Mouse (Mus musculus): ENCODE data around the gene Etv3. TPM values are rescaled to one million over a fixed set of nuclear protein-coding genes. Genes with fewer than 3 reads are reported as not detected.

Etv3 gene
- total RNA-seq, 1 experiment = 8.8 TPM

DNA sequence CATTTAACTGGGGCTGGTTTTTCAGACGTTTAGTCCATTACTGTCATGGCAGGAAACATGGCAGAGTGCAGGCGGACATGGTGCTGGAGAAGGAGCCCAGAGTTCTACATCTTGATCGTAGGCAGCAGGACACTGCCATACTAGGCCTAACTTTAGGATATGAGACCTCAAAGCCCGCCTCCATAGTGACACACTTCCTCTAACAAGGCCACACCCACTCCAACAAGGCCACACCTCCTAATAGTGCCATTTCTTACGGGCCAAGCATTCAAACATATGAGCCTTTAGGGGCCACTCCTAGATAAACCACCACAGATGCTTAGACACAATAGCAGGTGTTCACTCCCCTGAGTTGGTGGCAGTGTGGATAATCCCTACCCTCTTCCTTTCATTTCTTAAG, 38.3 kb downstream of the Etv3 start:
- Histone ChIP-seq H3K9ac (ENCODE audit: insufficient read depth, low read depth, low read length, poor library complexity, severe bottlenecking) (no peak overlapping the region), H3K9me3 (ENCODE audit: control insufficient read depth, insufficient read depth, low read depth, low read length) (no peaks in the 10 kb centered on the region), H3K4me1 (ENCODE audit: control insufficient read depth in 2 of 2, insufficient read depth in 2 of 2, low read length in 2 of 2, poor library complexity in 1 of 2) (peaks cover 0 to 6% of the 10 kb centered on the region in 2 experiments; a peak in 1 of 4 replicates), H3K4me3 (ENCODE audit: insufficient read depth in 1 of 2, low read depth in 1 of 2, low read length in 2 of 2, poor library complexity in 1 of 2, severe bottlenecking in 1 of 2) (no peak overlapping the region), H3K27ac (ENCODE audit: insufficient read depth, low read depth, low read length, poor library complexity, severe bottlenecking) (no peak overlapping the region), H3K36me3 (ENCODE audit: control insufficient read depth, insufficient read depth, low read length, poor library complexity, severe bottlenecking) (no peaks in the 10 kb centered on the region)
- no peak for DNase-seq (ENCODE audit: low read depth, low spot score)
- TF ChIP-seq ZC3H11A (IDR thresholded peaks at IDR 0.05; ENCODE audit: borderline replicate concordance, low read depth, low read length) (no peak), MAFK (IDR thresholded peaks at IDR 0.05; ENCODE audit: insufficient read depth, low read depth, low read length) (no peak), CHD2 (IDR thresholded peaks at IDR 0.05; ENCODE audit: low read depth, low read length) (no peak), ZNF384 (IDR thresholded peaks at IDR 0.05; ENCODE audit: low read depth, low read length) (no peak), HCFC1 (IDR thresholded peaks at IDR 0.05; ENCODE audit: borderline replicate concordance, insufficient read depth, low read length) (no peak)
- in situ Hi-C loops (cut with MboI; ENCODE audit: low sequenced_read_pairs in 2 of 2, unreplicated experiment in 2 of 2) = loop anchor here in 1 of 2 experiments (10.0 kb wide), 1 partner anchor 529 kb away; no protein-coding TSS in a partner anchor

DNA sequence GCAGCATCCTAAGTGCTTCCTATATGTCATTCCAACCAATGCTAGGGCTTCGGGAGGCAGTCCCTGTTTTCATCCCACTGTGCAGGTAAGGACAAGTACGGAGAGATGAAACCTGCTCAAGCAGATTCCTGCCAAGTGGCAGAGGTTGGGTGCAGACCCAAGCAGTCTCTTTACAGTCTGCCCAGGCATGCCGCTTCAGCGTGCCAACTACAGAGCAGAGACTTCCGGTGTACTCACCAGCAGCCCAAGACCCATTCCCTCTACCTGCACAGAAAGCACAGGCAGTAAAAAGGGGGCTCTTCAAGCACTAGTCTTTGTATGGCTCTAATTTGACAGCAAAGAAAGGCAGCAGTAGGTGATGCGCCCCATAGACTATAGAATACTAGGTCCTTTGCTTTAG, 40.4 kb downstream of the Etv3 start:
- peak overlapping the region; percentile 29; the same call in 1 of the 2 replicates for H3K27ac ChIP-seq (ENCODE audit: insufficient read depth, low read depth, low read length, poor library complexity, severe bottlenecking)
- peaks cover 0 to 6% of the 10 kb centered on the region in 2 experiments; a peak in 1 of 4 replicates for H3K4me1 ChIP-seq (ENCODE audit: control insufficient read depth in 2 of 2, insufficient read depth in 2 of 2, low read length in 2 of 2, poor library complexity in 1 of 2)
- H3K9me3 ChIP-seq (ENCODE audit: control insufficient read depth, insufficient read depth, low read depth, low read length) = no peaks in the 10 kb centered on the region
- peak overlapping the region; percentile 10 to 49; a peak in 2 of 4 replicates for H3K4me3 ChIP-seq (ENCODE audit: insufficient read depth in 1 of 2, low read depth in 1 of 2, low read length in 2 of 2, poor library complexity in 1 of 2, severe bottlenecking in 1 of 2)
- peak overlapping the region; percentile 39; the same call in 1 of the 2 replicates for H3K9ac ChIP-seq (ENCODE audit: insufficient read depth, low read depth, low read length, poor library complexity, severe bottlenecking)
- DNase-seq (ENCODE audit: low read depth, low spot score) = no peak
- in situ Hi-C loops (cut with MboI; ENCODE audit: low sequenced_read_pairs in 2 of 2, unreplicated experiment in 2 of 2) = loop anchor here in 1 of 2 experiments (10.0 kb wide), 1 partner anchor 531 kb away; no protein-coding TSS in a partner anchor
- TF ChIP-seq MAFK (IDR thresholded peaks at IDR 0.05; ENCODE audit: insufficient read depth, low read depth, low read length) (no peak), ZC3H11A (IDR thresholded peaks at IDR 0.05; ENCODE audit: borderline replicate concordance, low read depth, low read length) (no peak), CHD2 (IDR thresholded peaks at IDR 0.05; ENCODE audit: low read depth, low read length) (no peak), ZNF384 (IDR thresholded peaks at IDR 0.05; ENCODE audit: low read depth, low read length) (no peak), HCFC1 (IDR thresholded peaks at IDR 0.05; ENCODE audit: borderline replicate concordance, insufficient read depth, low read length) (no peak)
- H3K36me3 ChIP-seq (ENCODE audit: control insufficient read depth, insufficient read depth, low read length, poor library complexity, severe bottlenecking) = no peaks in the 10 kb centered on the region

DNA sequence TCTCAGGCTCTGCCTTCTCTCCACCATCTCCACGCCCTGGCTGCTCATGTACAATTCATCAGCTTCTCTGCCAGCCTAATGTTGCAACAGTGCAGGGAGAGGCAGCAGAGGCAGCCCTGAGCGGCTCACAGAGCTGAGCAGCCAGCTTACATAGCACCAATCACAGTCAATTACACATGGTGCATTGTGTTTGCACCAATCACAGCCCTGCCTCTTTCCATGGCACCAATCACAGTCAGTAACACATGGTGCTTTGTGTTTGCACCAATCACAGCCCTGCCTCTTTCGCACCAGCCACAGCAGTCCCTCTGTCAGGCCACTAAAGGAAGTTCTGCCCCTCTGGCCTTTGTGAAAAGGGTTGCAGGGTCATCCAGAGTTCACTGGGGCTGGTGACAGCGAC, 40.9 kb downstream of the Etv3 start:
- Histone ChIP-seq H3K4me1 (ENCODE audit: control insufficient read depth in 2 of 2, insufficient read depth in 2 of 2, low read length in 2 of 2, poor library complexity in 1 of 2) (peaks cover 0 to 6% of the 10 kb centered on the region in 2 experiments; a peak in 1 of 4 replicates), H3K36me3 (ENCODE audit: control insufficient read depth, insufficient read depth, low read length, poor library complexity, severe bottlenecking) (no peaks in the 10 kb centered on the region), H3K9me3 (ENCODE audit: control insufficient read depth, insufficient read depth, low read depth, low read length) (no peaks in the 10 kb centered on the region), H3K27ac (ENCODE audit: insufficient read depth, low read depth, low read length, poor library complexity, severe bottlenecking) (0 out of 2 replicates have a peak overlapping the region, but pooled peaks have one; percentile 29), H3K9ac (ENCODE audit: insufficient read depth, low read depth, low read length, poor library complexity, severe bottlenecking) (peak overlapping the region; percentile 39; the same call in 1 of the 2 replicates), H3K4me3 (ENCODE audit: insufficient read depth in 1 of 2, low read depth in 1 of 2, low read length in 2 of 2, poor library complexity in 1 of 2, severe bottlenecking in 1 of 2) (peak overlapping the region in 1 of 2 experiments; percentile 49; a peak in 2 of 4 replicates)
- in situ Hi-C loops (cut with MboI; ENCODE audit: low sequenced_read_pairs in 2 of 2, unreplicated experiment in 2 of 2) = loop anchor here in 1 of 2 experiments (10.0 kb wide), 1 partner anchor 531 kb away; no protein-coding TSS in a partner anchor
- TF ChIP-seq MAFK (IDR thresholded peaks at IDR 0.05; ENCODE audit: insufficient read depth, low read depth, low read length) (no peak), CHD2 (IDR thresholded peaks at IDR 0.05; ENCODE audit: low read depth, low read length) (peak; percentile 91)
- peak; percentile 78 for DNase-seq (ENCODE audit: low read depth, low spot score)

DNA sequence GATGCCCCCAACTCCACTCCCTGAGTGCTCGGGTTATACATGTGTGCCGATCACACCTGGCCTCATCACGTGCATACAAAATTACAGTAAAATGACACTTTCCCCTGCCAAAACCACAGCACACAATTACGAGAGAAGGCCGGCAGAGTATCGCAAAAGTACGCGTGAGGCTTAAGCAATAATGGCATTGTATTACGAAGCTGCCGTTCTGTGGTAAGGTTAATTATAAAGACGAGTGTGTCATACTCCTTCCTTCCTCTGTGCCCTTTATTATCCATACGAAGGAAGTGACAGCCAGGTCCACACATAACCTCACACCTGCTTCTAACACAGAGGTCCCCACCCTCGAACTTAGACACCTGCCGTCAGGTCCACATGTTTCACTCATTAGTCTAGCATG, 42.3 kb downstream of the Etv3 start:
- H3K36me3 ChIP-seq (ENCODE audit: control insufficient read depth, insufficient read depth, low read length, poor library complexity, severe bottlenecking) = no peaks in the 10 kb centered on the region
- TF ChIP-seq ZNF384 (IDR thresholded peaks at IDR 0.05; ENCODE audit: low read depth, low read length) (no peak), ZC3H11A (IDR thresholded peaks at IDR 0.05; ENCODE audit: borderline replicate concordance, low read depth, low read length) (no peak), CHD2 (IDR thresholded peaks at IDR 0.05; ENCODE audit: low read depth, low read length) (no peak), HCFC1 (IDR thresholded peaks at IDR 0.05; ENCODE audit: borderline replicate concordance, insufficient read depth, low read length) (no peak)
- H3K4me1 ChIP-seq (ENCODE audit: control insufficient read depth in 2 of 2, insufficient read depth in 2 of 2, low read length in 2 of 2, poor library complexity in 1 of 2) = peaks cover 0 to 6% of the 10 kb centered on the region in 2 experiments; a peak in 1 of 4 replicates
- DNase-seq (ENCODE audit: low read depth, low spot score) = no peak
- no peak overlapping the region for H3K27ac ChIP-seq (ENCODE audit: insufficient read depth, low read depth, low read length, poor library complexity, severe bottlenecking)
- no peak overlapping the region for H3K4me3 ChIP-seq (ENCODE audit: insufficient read depth in 1 of 2, low read depth in 1 of 2, low read length in 2 of 2, poor library complexity in 1 of 2, severe bottlenecking in 1 of 2)
- in situ Hi-C loops (cut with MboI; ENCODE audit: low sequenced_read_pairs in 2 of 2, unreplicated experiment in 2 of 2) = loop anchor here in 1 of 2 experiments (10.0 kb wide), 1 partner anchor 533 kb away; no protein-coding TSS in a partner anchor
- no peak overlapping the region for H3K9ac ChIP-seq (ENCODE audit: insufficient read depth, low read depth, low read length, poor library complexity, severe bottlenecking)
- H3K9me3 ChIP-seq (ENCODE audit: control insufficient read depth, insufficient read depth, low read depth, low read length) = no peaks in the 10 kb centered on the region
